Mouse (Mus musculus): Measurements from ENCODE around the gene Bud31. TPM values are rescaled to one million over a fixed set of nuclear protein-coding genes. Genes with fewer than 3 reads are reported as not detected.

Bud31 gene
- polyA plus RNA-seq, 1 experiment: 30.4 TPM

DNA sequence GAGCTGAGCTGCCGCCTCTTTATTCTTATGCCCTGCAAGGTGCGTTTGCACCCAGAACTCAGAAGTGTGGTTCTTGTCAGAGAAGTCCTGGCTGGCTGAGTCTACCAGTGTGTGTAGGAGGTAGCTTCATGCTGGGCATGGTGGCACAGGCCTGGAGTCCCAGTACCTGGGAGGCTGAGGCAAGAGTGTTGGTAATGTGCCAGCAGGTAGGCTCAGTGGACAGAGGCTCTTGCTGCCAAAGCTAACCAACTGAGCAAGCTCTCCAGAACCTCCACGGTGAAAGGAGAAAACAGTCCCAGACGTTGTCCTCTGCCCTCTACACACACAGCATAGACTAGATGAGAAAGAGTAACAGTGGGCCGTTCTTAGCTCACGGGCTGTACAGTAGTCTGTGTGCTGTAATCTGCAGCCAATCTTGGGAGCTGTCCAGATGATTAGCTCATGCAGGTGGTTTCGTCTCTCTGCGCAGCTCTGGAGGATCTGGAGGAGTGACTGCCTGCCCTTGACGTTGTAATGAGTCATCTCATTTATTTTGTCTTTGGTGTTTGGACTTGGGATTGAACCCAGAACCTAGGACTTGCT, 34.4 kb upstream of the Bud31 start:
- no peak for TF ChIP-seq CTCF (IDR thresholded peaks at IDR 0.05; ENCODE audit: extremely low read depth, insufficient read depth, insufficient read length, insufficient replicate concordance)
- TF ChIP-seq POLR2A (IDR thresholded peaks at IDR 0.05; ENCODE audit: low read depth, low read length): no peak
- Histone ChIP-seq H3K4me1 (ENCODE audit: control insufficient read depth, insufficient read depth, insufficient read length) (no peaks in the 10 kb centered on the region), H3K27me3 (ENCODE audit: control insufficient read depth, insufficient read depth, low read length) (no peaks in the 10 kb centered on the region), H3K4me3 (ENCODE audit: extremely low read depth, insufficient read depth, insufficient read length) (no peak overlapping the region), H3K27ac (ENCODE audit: insufficient read depth, low read length) (no peak overlapping the region), H3K36me3 (ENCODE audit: control insufficient read depth, insufficient read depth, low read length) (peaks cover 53% of the 10 kb centered on the region)
- DNase-seq (ENCODE audit: low read depth in 1 of 2, low spot score in 2 of 2): no peak
- WGBS: 93% methylated on average over 9 of the region's 9 CpGs

DNA sequence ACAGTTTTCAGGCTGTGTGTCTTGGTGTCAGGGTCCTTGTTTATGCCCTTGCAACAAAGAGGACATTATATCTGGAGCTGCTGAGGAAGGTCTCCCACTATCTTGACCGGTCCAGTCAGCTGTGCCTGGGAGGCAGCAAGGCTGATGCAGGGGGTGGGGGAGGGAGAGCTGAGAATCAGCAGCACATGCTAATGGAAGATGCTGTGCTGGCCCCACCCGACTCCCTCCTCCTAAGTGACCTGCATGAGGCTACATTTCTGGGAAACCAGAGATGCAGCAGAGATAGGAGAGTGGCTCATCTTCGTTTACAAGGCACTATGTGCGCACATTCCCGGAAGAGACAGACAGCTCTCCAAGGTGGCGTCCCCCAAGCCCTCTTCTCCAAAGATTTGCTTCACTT, 29.8 kb upstream of the Bud31 start:
- Histone ChIP-seq H3K4me3 (ENCODE audit: extremely low read depth, insufficient read depth, insufficient read length) (no peak overlapping the region), H3K36me3 (ENCODE audit: control insufficient read depth, insufficient read depth, low read length) (peaks cover 28% of the 10 kb centered on the region), H3K27ac (ENCODE audit: insufficient read depth, low read length) (no peak overlapping the region), H3K27me3 (ENCODE audit: control insufficient read depth, insufficient read depth, low read length) (no peaks in the 10 kb centered on the region), H3K4me1 (ENCODE audit: control insufficient read depth, insufficient read depth, insufficient read length) (peaks cover 4% of the 10 kb centered on the region; the same call in 1 of the 2 replicates)
- 95% methylated on average over 6 of the region's 6 CpGs for WGBS
- DNase-seq (ENCODE audit: low read depth in 1 of 2, low spot score in 2 of 2): no peak
- TF ChIP-seq POLR2A (IDR thresholded peaks at IDR 0.05; ENCODE audit: low read depth, low read length): no peak
- no peak for TF ChIP-seq CTCF (IDR thresholded peaks at IDR 0.05; ENCODE audit: extremely low read depth, insufficient read depth, insufficient read length, insufficient replicate concordance)

DNA sequence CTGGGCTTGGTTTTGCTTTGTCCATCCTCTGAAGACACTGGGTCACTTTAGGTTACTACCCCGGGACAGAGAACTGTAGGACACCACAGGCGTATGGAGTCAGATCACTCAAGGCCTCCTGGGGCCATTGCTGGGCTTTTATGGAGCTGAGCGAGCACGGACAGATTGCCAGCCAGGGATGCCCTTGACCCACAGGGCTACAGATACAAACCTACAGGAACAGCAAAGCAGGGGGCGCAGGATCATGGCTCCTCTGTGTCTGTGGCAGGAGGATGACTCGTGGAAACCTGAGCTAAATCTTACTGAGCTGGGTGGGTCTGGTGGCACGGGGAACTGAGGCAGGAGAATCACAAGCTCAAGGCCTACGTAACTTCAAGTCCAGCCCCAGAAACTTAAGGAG, 27.6 kb upstream of the Bud31 start:
- no peak for TF ChIP-seq POLR2A (IDR thresholded peaks at IDR 0.05; ENCODE audit: low read depth, low read length)
- Histone ChIP-seq H3K27ac (ENCODE audit: insufficient read depth, low read length) (no peak overlapping the region), H3K4me3 (ENCODE audit: extremely low read depth, insufficient read depth, insufficient read length) (no peak overlapping the region), H3K4me1 (ENCODE audit: control insufficient read depth, insufficient read depth, insufficient read length) (peaks cover 11% of the 10 kb centered on the region; the same call in 1 of the 2 replicates), H3K36me3 (ENCODE audit: control insufficient read depth, insufficient read depth, low read length) (peaks cover 16% of the 10 kb centered on the region), H3K27me3 (ENCODE audit: control insufficient read depth, insufficient read depth, low read length) (no peaks in the 10 kb centered on the region)
- no peak for DNase-seq (ENCODE audit: low read depth in 1 of 2, low spot score in 2 of 2)
- WGBS: 87% methylated on average over 8 of the region's 8 CpGs

DNA sequence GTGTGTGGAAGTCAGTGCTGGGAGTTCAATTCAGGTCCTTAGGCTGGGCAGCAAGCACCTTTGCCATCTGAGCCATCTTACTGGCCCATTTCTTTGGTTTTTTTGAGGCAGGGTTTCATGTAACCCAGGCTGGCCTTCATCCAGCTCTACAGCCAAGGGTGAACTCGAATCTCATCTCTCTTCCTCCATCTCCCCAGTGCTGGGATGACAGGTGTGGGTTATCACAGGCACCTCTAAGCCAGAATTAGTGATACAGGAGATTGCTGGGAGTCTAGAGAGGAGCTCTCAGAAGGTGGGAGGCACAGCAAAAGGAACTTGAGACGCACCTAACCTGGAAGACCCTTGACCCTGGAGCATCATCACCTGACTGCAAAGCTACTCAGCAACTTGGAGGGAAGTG, 26.7 kb upstream of the Bud31 start:
- H3K36me3 ChIP-seq (ENCODE audit: control insufficient read depth, insufficient read depth, low read length): peaks cover 18% of the 10 kb centered on the region
- peak overlapping the region; percentile 99; the same call in 1 of the 2 replicates for H3K4me3 ChIP-seq (ENCODE audit: extremely low read depth, insufficient read depth, insufficient read length)
- WGBS: 24% methylated on average over 2 of the region's 2 CpGs
- peaks cover 12% of the 10 kb centered on the region; the same call in 1 of the 2 replicates for H3K4me1 ChIP-seq (ENCODE audit: control insufficient read depth, insufficient read depth, insufficient read length)
- no peak overlapping the region; the same call in 1 of the 2 replicates for H3K27ac ChIP-seq (ENCODE audit: insufficient read depth, low read length)
- no peaks in the 10 kb centered on the region for H3K27me3 ChIP-seq (ENCODE audit: control insufficient read depth, insufficient read depth, low read length)
- no peak for TF ChIP-seq CTCF (IDR thresholded peaks at IDR 0.05; ENCODE audit: extremely low read depth, insufficient read depth, insufficient read length, insufficient replicate concordance)
- TF ChIP-seq POLR2A (IDR thresholded peaks at IDR 0.05; ENCODE audit: low read depth, low read length): no peak
- no peak for DNase-seq (ENCODE audit: low read depth in 1 of 2, low spot score in 2 of 2)

DNA sequence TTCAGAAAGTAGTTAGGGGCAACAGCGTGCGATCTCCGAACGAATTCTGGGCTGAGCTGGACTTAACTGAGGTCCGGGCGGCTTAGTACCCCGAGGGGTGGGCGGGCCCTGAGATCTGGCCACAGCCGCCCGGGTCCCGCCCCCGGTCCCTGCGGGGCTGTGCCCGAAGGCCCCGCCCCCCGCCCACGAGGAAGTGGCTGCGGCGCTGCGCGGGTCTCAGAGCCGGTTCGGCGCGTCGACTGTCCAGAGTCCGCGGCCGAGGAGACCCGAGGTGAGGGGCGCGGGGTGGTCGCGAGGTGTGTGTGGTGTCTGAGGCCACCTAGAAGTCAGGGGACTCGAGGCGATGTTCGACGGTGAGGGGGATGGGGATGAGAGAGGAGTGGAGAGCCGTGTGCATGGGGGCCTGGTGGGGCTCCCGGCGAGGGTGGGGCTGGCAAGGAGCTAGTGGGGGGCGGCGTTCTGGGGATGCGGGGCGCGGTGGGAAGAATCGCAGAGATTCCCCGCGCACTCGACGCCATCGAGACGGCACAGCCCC, 26.0 kb upstream of the Bud31 start, which contains the start of gene Arpc1b:
Gene Arpc1b (plus strand): TSS at position 145 of the 535 bp plus-strand sequence.
- H3K4me1 ChIP-seq (ENCODE audit: control insufficient read depth, insufficient read depth, insufficient read length): peaks cover 14% of the 10 kb centered on the region; the same call in 1 of the 2 replicates
- no peak for TF ChIP-seq CTCF (IDR thresholded peaks at IDR 0.05; ENCODE audit: extremely low read depth, insufficient read depth, insufficient read length, insufficient replicate concordance)
- peak; percentile 92 for TF ChIP-seq POLR2A (IDR thresholded peaks at IDR 0.05; ENCODE audit: low read depth, low read length)
- H3K27ac ChIP-seq (ENCODE audit: insufficient read depth, low read length): peak within 1 kb of the TSS; percentile 92
- under 1% methylated on average over 52 of the region's 53 CpGs for WGBS
- peak in 1 of 2 experiments; percentile 81 for DNase-seq (ENCODE audit: low read depth in 1 of 2, low spot score in 2 of 2)
- H3K36me3 ChIP-seq (ENCODE audit: control insufficient read depth, insufficient read depth, low read length): peaks cover 15% of the 10 kb centered on the region
- no peaks in the 10 kb centered on the region for H3K27me3 ChIP-seq (ENCODE audit: control insufficient read depth, insufficient read depth, low read length)
- H3K4me3 ChIP-seq (ENCODE audit: extremely low read depth, insufficient read depth, insufficient read length): peak within 1 kb of the TSS; percentile 99

DNA sequence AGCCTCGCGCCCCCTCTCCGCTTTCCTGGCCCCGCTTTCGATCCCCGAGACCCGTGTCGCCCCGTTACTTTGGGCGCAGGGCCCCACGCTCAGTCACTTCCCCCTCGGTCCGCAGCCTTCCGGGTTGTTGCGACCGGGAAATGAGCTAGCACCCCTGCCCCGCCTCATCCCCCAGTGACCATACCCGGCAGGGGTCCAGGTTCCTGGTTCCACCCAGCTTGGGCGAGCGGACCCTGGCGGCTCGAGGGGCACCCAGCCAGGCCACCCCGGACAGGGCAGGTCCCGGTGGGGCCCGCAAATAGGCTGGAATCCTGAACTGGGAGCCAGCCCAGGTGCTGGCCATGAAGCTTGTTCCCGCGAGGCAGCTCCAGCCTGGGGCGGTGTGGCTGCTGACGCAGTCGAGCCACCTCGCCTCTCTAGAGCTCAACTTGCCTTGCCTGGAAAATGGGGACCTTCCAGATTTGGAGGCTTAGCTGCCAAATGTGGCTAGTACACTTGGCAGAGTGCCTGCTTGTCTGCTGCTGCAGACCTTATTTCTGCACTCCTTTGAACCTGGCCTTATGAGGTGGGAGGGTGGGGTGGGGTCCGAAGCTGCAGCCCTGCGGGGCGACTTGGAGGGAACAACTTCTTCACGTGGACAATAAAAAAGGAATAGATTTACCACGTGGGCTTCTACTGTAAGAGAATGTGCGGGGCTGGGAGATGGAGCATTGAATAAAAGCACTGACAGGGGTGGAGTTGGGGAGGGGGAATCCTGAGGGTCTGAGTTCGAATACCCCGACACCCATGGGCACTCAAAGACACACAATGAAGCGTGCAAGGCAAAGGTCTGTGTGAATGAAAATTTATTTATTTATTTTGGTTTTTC, 25.3 kb upstream of the Bud31 start:
- TF ChIP-seq CTCF (IDR thresholded peaks at IDR 0.05; ENCODE audit: extremely low read depth, insufficient read depth, insufficient read length, insufficient replicate concordance) (no peak), POLR2A (IDR thresholded peaks at IDR 0.05; ENCODE audit: low read depth, low read length) (peak; percentile 67)
- WGBS: 4% methylated on average over 40 of the region's 40 CpGs
- no peaks in the 10 kb centered on the region for H3K27me3 ChIP-seq (ENCODE audit: control insufficient read depth, insufficient read depth, low read length)
- peak overlapping the region; percentile 92 for H3K27ac ChIP-seq (ENCODE audit: insufficient read depth, low read length)
- DNase-seq (ENCODE audit: low read depth in 1 of 2, low spot score in 2 of 2): peak in 1 of 2 experiments; percentile 77
- H3K36me3 ChIP-seq (ENCODE audit: control insufficient read depth, insufficient read depth, low read length): peaks cover 10% of the 10 kb centered on the region
- H3K4me3 ChIP-seq (ENCODE audit: extremely low read depth, insufficient read depth, insufficient read length): peak overlapping the region; percentile 99
- peaks cover 14% of the 10 kb centered on the region; the same call in 1 of the 2 replicates for H3K4me1 ChIP-seq (ENCODE audit: control insufficient read depth, insufficient read depth, insufficient read length)
